Mouse (Mus musculus): Measurements from ENCODE around the gene Rcc1l. TPM values are rescaled to one million over a fixed set of nuclear protein-coding genes. Genes with fewer than 3 reads are reported as not detected.

Rcc1l gene
- total RNA-seq (2022) = 10 to 100 TPM; 32.2 to 40.2 (median 33.8) TPM

DNA sequence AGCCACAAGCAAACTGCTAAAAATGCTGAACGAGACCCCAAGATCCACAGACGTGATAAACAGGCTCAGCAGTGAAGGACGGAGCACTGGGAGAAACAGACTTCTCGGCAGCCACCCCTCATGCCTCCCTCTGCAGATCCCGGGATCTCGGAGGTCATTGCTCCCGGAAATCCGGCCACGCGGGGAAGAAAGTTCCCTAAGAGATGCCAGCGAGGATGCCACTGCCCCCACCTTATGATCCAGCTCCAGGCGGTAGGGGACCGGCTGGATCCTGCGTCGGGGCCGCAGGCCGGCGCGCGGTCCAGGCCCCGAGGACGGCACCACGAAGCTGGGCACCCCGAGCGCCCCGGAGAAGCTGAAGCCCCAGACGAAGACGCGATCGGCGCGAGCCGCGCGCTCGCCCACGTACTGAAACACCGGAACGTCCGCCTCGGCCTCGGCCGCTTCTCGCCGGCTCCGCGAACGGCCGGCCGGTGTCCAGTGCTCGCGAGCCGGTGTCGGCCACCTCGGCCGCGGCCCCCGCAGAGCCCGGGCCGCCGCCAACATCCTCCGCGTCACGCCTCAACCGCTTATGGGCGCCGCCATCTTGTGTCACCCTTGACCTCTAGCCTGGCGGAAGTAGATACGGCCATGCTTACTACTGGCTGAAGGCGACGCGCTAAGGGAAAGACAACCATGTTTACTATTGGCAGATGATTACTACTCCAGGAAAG, at the start of gene Rcc1l:
Rcc1l (minus strand) TSS at position 606 of the 713 bp plus-strand sequence.
- peak; percentile 87 for DNase-seq (ENCODE audit: low spot score)

DNA sequence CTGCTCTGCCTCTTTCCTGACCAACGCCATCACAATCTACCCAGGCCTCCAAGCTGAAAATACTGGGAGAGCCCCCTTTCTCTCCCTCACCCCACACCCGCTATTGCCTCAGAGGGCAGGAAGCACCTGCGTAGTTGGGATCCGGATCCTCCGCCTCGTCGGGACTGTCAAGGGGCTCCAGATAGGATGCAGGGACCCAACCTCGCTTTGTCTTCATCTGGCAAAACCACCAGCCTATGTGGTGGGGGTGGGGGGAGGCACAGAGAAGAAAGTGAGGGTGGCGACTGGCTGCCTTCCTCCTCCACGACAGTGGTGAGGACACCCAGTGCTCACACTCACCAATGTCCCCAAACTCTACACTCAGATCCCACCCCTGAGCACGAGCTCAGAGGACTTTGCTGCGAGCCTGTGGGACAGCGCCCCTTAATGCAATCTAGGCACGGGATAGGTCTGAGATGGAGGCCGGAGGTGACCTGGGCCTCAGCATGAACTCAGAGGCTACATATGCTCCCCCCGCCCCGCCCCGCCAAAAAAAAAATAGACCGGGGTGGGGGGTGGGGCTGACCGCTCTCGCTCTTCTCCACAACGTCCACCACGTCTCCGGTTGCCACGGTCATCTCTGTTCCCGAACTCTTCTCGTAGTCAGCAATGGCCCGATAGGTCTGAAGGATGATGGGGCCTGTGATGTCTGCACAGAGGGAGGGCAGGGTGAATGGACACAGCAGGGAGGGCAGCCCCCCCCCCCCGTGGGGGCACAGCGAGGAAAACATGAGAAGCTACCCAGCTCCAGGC, 48.7 kb upstream of the Rcc1l start:
- DNase-seq (ENCODE audit: low spot score) = no peak

DNA sequence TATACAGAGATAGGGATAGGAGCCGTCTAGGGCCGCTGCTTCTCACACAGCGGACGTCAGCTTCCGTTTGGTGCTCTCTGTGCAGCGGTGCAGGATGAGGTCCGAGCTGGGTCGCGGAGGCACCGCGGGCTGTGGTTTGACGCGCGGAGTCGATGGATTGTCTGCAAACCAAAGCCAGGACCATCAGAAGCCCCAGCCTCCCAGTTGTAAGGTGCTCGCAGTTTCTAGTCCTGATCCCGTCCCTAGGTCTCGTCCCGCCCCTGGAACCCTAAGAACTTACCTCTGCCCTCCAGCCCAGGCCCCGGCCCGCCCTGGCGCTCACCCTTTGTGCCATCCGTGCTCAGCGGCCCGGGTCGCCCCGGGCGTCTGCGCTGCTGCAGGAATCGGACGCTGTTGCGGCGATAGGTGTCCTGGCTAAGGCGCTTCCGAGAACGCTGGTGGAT, 45.2 kb upstream of the Rcc1l start:
- DNase-seq (ENCODE audit: low spot score) = no peak

DNA sequence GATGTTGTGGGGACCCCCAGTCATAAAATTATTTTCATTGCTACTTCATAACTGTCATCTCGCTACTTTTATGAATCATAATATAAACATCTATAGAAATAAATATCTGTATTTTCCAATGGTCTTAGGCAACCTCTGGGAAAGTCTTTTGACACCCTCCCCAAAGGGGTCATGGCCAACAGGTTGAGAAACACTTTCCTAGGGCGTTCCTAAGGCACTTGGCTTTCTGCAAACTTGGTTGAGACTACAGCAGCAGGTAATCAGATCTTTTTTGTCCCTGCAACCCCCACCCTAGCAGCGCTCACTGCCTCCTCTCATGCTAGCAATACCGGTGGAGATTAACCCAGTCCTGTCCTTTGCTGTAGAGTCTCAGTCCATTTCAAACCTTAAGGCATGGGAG, 44.7 kb upstream of the Rcc1l start:
- no peak for DNase-seq (ENCODE audit: low spot score)

DNA sequence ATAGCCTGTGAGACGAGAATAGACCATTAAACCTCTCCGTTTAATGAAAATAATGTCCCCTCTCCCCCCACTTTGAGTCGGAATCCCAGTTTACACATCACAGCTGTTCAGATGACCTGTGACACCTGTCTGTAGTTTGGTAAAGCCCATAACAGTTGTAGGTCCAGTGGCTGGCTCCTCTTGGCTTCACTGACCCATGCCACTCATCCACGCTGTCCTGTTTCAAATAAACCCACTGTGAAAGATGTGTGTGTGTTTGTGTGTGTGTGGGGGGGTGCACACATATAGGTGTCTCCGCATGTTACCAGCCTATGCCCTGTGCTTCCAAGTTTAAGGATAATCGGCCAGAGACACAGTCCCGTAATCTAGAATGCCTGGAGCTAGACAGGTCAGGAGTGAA, 41.3 kb upstream of the Rcc1l start:
- no peak for DNase-seq (ENCODE audit: low spot score)

DNA sequence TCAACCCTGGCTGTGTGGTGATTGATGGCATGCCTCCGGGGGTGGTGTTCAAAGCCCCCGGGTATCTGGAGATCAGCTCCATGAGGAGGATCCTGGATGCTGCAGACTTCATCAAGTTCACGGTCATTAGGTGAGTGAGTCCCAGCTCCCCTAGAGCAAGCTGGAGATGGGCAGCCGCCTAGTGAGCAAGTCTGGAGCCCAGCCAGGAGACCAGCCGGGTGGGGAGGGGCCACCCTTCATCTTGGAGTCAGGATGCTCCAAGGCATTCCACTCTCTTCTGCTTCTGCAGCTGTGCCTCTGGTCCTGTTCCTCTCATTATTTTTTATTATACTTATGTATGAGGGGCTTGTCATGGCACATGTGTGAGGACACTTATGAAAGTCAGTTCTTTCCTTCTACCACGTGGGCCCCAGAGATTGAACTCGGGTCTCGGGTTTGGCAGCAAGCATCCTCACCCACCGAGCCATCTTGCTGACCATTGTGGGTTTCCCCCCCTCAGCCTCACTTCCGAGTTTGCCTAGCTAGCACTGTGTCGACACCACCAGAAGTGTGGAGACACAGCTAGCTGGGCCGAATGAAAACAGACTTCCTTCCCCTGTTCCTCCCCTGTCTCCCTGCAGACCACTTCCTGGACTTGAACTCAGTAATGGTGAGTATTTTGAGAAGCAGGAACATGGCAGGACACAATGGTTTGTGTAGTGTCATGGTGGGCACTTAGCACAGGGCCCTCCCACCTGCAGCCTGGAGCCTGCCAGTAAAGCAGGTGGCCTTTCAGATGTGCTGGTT, 37.6 kb upstream of the Rcc1l start:
- no peak for DNase-seq (ENCODE audit: low spot score)

GRCm38 (mm10) chr5:134209931-134210554, 33.5 kb upstream of the Rcc1l start:
- no peak for DNase-seq (ENCODE audit: low spot score)

DNA sequence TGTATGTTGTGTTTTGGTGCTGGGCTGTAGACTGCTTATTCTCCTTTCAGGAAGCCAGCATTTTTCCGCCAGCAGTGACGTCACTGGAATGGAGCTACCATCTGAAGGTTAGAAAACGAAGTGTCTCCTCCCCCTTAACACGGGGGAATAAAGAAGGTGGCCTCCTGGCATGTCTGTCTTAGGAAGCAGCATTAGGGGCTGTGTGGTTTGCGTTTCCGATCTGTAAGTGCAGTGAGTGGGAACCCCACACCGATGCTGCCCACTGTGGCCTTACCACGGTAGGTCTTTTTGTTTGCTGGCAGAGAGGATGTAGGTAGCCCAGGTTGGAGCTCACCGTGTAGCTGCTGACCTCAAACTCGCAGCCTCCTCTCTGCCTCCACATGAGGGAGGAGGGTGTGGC, 30.1 kb upstream of the Rcc1l start:
- no peak for DNase-seq (ENCODE audit: low spot score)

GRCm38 (mm10) chr5:134193664-134194063, 17.1 kb upstream of the Rcc1l start:
- DNase-seq (ENCODE audit: low spot score) = no peak

DNA sequence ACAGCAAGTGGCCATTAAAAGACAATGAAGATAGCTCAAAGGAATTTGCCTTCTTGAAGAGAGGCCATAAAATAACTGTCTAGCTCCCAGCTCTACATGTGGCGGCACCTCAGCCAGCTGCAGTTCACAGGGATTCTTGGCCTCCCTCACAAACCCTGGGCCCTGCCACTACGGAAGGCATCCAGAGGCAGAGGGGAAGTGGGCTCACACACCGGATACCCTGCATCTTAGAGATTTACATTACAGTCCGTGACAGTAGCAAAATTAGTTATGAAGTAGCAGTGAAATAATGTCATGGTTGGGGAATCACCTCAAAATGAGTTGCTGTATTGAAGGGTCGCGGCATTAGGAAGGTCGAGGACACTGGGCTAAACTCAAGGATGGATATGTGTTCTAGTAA, 12.0 kb upstream of the Rcc1l start:
- no peak for DNase-seq (ENCODE audit: low spot score)

GRCm38 (mm10) chr5:134186961-134187731, 10.6 kb upstream of the Rcc1l start:
- DNase-seq (ENCODE audit: low spot score) = no peak

DNA sequence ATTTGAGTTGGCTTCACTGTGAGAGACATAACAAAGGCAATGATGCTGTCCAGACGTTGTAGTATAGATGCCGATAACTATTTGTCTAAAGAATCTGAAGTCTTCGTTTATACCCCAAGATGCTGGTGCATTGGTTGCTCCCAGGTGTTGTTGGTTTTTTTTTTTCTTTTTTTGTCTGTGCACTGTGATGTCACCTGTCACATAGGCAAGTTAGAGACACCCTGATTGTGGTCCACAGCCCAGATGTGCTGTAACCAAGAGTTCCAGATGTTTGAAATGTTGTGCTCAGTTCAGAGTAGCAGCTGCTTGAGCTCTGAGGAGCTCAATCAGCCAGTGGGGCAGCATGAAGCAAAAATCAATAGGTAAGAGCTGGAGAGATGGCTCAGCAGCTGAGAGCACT, 9.5 kb upstream of the Rcc1l start:
- DNase-seq (ENCODE audit: low spot score) = no peak

- DNase-seq (ENCODE audit: low spot score) = peak; percentile 97
Observed at GRCm38 (mm10) chr5:134183880-134184808, 7.6 kb upstream of the Rcc1l start, which contains the start of gene Gtf2ird2. TSS of gene Gtf2ird2 (plus strand) at chr5:134184019.

DNA sequence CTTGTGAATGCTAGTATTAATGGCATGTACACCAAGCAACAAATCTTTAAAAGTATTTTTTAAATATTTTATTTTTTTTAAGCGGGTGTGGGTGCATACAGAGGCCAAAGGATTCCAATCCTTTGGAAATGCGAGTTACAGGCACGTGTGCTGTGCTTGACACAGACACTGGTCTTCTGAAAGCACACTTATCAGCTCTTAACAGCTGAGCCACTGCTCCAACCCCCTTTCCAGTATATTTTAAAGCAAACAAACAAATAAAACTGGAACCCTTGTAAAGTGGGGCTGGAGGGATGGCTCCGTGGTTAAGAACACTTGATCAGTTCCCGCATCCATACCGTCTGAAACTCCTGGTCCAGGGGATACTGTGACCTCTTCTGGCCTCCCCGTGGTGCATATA, 6.6 kb upstream of the Rcc1l start:
- DNase-seq (ENCODE audit: low spot score) = no peak

DNA sequence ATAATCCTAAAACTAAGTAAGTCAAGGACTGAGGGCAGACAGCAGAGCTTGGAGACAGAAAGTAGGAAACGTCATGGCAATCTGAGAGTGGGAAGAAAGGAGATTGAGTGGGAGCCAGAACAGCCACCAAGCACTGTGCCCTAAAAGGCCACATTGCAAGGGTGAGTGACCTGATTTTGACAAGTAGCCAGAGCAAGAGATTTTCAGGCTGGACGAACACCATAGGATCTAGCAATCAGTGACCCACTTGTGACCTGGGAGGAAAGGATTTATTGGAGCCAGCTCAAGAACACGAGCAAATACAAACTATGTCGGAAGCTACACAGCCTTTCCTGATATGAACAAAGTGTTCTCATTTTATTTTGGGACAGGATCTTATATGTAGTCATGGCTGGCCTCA, 6.2 kb upstream of the Rcc1l start:
- peak; percentile 78 for DNase-seq (ENCODE audit: low spot score)

DNA sequence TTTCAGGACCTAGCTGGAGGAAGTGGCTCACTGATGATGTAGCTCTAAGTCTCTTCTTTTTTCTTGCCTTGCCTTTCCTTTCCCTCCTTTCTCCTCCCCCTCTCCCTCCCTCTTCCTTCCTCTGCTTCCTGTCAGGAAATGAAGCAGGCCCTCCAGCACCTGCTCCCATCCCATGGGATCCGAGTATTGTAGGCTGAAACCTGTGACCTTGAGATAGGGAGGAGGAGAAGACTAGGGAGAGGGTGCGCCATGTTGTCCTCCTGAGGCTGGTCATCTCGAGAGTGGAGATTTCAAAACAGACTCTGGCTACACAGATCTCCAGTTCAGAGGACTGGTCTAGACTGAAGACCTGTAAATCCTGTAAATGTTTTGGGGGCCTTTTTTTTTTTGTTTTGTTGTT, 5.6 kb upstream of the Rcc1l start:
- no peak for DNase-seq (ENCODE audit: low spot score)

DNA sequence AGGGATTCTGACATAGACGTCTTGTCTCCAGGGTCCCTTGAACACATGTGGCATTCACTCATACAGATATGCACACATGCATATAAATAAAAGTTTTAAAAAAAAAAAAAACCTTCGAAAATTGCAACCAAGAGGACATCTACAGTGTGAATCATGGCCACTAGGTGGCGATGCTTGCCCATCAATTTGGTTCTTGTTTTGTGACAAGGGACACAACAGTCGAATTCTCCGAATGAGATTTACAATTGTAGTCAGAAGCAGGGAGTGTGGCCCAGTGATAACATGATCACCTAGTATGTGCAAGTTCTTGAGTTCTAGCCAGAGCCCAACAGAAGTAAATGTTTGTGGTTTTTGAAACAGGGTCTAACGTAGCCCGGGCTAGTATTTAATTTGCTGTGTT, 3.3 kb upstream of the Rcc1l start:
- DNase-seq (ENCODE audit: low spot score) = peak; percentile 82

DNA sequence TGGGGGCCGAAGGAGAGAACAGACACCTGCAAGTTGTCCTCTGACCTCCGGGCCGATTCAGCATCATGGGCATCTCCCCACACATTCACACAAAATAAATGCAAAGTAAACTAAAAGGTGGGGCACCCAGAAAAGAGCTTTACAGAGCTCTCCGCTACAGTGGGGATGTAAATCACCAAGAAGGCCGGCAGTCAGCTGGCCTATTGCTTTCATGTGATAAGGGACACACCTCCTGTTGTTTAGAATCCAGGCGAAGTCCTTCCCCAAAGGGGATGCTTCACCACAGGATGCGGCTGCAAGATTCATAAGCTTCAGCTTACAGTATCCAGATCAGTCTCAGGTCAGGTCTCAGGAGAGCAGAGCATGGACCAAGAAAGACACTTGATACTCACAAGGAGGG, 2.0 kb upstream of the Rcc1l start:
- DNase-seq (ENCODE audit: low spot score) = no peak

DNA sequence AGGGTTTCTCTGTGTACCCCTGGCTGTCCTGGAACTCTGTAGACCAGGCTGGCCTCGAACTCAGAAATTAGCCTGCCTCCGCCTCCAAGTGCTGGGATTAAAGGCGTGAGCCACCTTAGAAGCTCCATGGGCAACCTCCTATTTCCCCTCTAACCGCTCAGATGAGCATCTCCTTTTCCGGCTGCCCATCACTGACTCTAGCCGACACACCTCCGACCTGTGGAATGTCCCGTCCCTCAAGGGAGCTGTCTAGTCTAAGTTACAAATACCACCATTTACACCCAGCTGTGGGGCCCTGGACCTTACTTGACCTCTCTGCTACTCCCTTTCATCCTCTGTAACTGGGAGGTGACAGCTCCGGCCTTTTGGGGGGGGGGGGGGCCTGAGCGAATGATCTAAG, 878 bp downstream of the Rcc1l start:
- no peak for DNase-seq (ENCODE audit: low spot score)

DNA sequence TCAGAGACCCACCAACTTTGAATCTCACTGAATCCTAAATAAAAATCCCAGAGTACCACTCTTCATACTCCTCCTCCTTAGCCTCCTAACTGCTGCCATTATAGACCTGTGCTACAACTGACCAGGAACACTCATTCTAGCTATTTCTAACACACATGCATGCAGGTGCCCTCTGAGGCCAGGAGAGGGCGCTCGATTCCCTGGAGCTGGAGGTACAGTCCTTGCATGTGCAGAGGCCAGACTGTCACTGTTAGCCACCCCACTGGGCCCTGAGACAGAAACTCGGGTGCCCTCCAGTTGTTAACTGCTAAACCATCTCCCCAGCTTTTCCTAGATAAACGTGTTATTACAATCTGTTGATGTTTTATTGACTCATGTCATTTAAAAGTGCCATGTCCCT, 3.4 kb downstream of the Rcc1l start:
- no peak for DNase-seq (ENCODE audit: low spot score)
